Mouse (Mus musculus): ENCODE measurements at regions not wholly inside any gene's neighbourhood (a gene's known extent, or its start where the extent isn't known, plus 50 kb on each side); places are given as distances from the start of the nearest gene placed in this dataset.

- no peak for DNase-seq
These were observed 682.7 kb upstream of the Pou3f3 start for GRCm38 (mm10) chr1:42012911-42013310.

- DNase-seq: no peak
These were observed 676.6 kb upstream of the Pou3f3 start for GRCm38 (mm10) chr1:42018966-42019365.

GRCm38 (mm10) chr1:42025781-42026180 is 669.8 kb upstream of the Pou3f3 start:
- DNase-seq: no peak

GRCm38 (mm10) chr1:42026423-42026822 is 669.1 kb upstream of the Pou3f3 start:
- DNase-seq: no peak

- no peak for DNase-seq
These were observed 661.8 kb upstream of the Pou3f3 start for GRCm38 (mm10) chr1:42033786-42034185.

GRCm38 (mm10) chr1:42035371-42035770 is 660.2 kb upstream of the Pou3f3 start:
- no peak for DNase-seq

GRCm38 (mm10) chr1:42041544-42041943 is 654.0 kb upstream of the Pou3f3 start:
- DNase-seq: no peak

- no peak for DNase-seq
These were observed 637.1 kb upstream of the Pou3f3 start for GRCm38 (mm10) chr1:42058494-42058893.

GRCm38 (mm10) chr1:42070064-42070463 is 625.5 kb upstream of the Pou3f3 start:
- no peak for DNase-seq

GRCm38 (mm10) chr1:42096026-42096425 is 599.5 kb upstream of the Pou3f3 start:
- no peak for DNase-seq

- DNase-seq: no peak
These were observed 597.0 kb upstream of the Pou3f3 start for GRCm38 (mm10) chr1:42098580-42098979.

GRCm38 (mm10) chr1:42107521-42107920 is 588.0 kb upstream of the Pou3f3 start:
- DNase-seq: no peak

- no peak for DNase-seq
These were observed 587.6 kb upstream of the Pou3f3 start for GRCm38 (mm10) chr1:42107925-42108324.

- no peak for DNase-seq
These were observed 543.3 kb upstream of the Pou3f3 start for GRCm38 (mm10) chr1:42152175-42152790.

GRCm38 (mm10) chr1:42152916-42153315 is 542.7 kb upstream of the Pou3f3 start:
- DNase-seq: no peak

GRCm38 (mm10) chr1:42167790-42168572 is 527.6 kb upstream of the Pou3f3 start:
- DNase-seq: no peak

GRCm38 (mm10) chr1:42169505-42169904 is 526.1 kb upstream of the Pou3f3 start:
- no peak for DNase-seq

- DNase-seq: no peak
These were observed 509.3 kb upstream of the Pou3f3 start for GRCm38 (mm10) chr1:42186295-42186694.

GRCm38 (mm10) chr1:42228098-42228497 is 467.5 kb upstream of the Pou3f3 start:
- DNase-seq: no peak

GRCm38 (mm10) chr1:42229711-42230110 is 465.9 kb upstream of the Pou3f3 start:
- no peak for DNase-seq

- DNase-seq: no peak
These were observed 465.0 kb upstream of the Pou3f3 start for GRCm38 (mm10) chr1:42230469-42231040.

- no peak for DNase-seq
These were observed 464.5 kb upstream of the Pou3f3 start for GRCm38 (mm10) chr1:42231091-42231490.

- no peak for DNase-seq
These were observed 463.7 kb upstream of the Pou3f3 start for GRCm38 (mm10) chr1:42231897-42232296.

GRCm38 (mm10) chr1:42232716-42233115 is 462.9 kb upstream of the Pou3f3 start:
- DNase-seq: no peak

Data from cerebellum, adult 11 months (tissue).